Mouse (Mus musculus): ENCODE data around the gene Susd4. TPM values are rescaled to one million over a fixed set of nuclear protein-coding genes. Genes with fewer than 3 reads are reported as not detected.

Gene Susd4
- total and polyA plus RNA-seq, 2 experiments = 1.3 to 8.3 TPM

DNA sequence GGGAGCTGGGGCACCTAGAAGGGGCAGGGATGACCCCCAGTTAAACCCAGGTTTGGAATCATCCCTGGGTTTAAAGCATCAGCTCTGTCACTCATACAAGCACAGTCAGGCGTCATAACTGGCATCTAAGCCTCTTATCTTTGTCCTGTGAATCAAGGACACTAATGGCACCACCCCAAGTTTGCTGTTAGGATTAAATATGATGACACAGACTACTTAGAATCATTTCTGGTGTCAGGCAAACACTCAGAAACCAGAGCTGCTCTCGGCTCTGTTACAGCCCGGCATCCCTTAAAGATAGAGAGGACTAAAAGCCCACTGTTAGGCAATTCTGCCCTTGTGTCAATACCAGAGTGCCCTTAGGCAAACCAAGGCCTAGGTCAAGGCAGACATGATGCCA, 139.2 kb downstream of the Susd4 start:
- H3K4me1 ChIP-seq (ENCODE audit: control insufficient read depth, insufficient read depth, low read length) = no peaks in the 10 kb centered on the region
- H3K36me3 ChIP-seq (ENCODE audit: control insufficient read depth, insufficient read depth, low read length) = no peaks in the 10 kb centered on the region
- H3K4me3 ChIP-seq (ENCODE audit: insufficient read depth, low read depth, low read length) = no peak overlapping the region
- no peak for DNase-seq (ENCODE audit: extremely low read depth, low read depth, low spot score)
- WGBS = 29% methylated on average over 3 of the region's 3 CpGs
- no peak overlapping the region for H3K9ac ChIP-seq (ENCODE audit: low read depth, low read length)
- no peaks in the 10 kb centered on the region for H3K27me3 ChIP-seq (ENCODE audit: control insufficient read depth, insufficient read depth, low read length)
- no peak overlapping the region for H3K27ac ChIP-seq (replicated peaks; ENCODE audit: insufficient read depth, low read depth, low read length)
- H3K79me2 ChIP-seq (ENCODE audit: control insufficient read depth, insufficient read depth, low read length) = no peaks in the 10 kb centered on the region
- no peak for TF ChIP-seq CTCF (IDR thresholded peaks at IDR 0.05; ENCODE audit: low read depth, low read length)
- TF ChIP-seq POLR2A (IDR thresholded peaks at IDR 0.05; ENCODE audit: extremely low read depth, insufficient read depth, low read length) = no peak

DNA sequence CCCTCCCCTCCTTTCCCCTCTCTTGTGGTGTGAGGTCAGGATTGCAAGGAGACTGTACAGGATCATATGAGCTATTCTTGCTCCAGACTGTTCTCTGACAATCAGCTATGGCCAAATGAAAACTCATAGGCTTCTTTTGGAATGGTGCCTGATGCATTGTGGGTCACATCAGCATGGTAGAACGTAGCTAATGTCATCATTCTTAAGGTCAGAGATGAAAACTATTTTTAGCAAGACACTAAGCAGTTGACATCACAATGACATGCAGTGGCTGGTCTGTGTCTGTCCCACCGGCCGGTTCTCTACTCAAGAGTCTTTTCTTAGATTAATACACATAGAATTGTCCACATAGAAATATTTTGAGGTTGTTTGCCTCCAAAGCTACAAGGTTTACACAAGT, 142.0 kb downstream of the Susd4 start:
- no peak overlapping the region for H3K4me3 ChIP-seq (ENCODE audit: insufficient read depth, low read depth, low read length)
- no peak for TF ChIP-seq POLR2A (IDR thresholded peaks at IDR 0.05; ENCODE audit: extremely low read depth, insufficient read depth, low read length)
- no peaks in the 10 kb centered on the region for H3K79me2 ChIP-seq (ENCODE audit: control insufficient read depth, insufficient read depth, low read length)
- WGBS = 82% methylated on average over 3 of the region's 3 CpGs
- no peaks in the 10 kb centered on the region for H3K4me1 ChIP-seq (ENCODE audit: control insufficient read depth, insufficient read depth, low read length)
- H3K36me3 ChIP-seq (ENCODE audit: control insufficient read depth, insufficient read depth, low read length) = no peaks in the 10 kb centered on the region
- no peaks in the 10 kb centered on the region for H3K27me3 ChIP-seq (ENCODE audit: control insufficient read depth, insufficient read depth, low read length)
- no peak for DNase-seq (ENCODE audit: extremely low read depth, low read depth, low spot score)
- no peak overlapping the region for H3K9ac ChIP-seq (ENCODE audit: low read depth, low read length)
- H3K27ac ChIP-seq (replicated peaks; ENCODE audit: insufficient read depth, low read depth, low read length) = no peak overlapping the region

DNA sequence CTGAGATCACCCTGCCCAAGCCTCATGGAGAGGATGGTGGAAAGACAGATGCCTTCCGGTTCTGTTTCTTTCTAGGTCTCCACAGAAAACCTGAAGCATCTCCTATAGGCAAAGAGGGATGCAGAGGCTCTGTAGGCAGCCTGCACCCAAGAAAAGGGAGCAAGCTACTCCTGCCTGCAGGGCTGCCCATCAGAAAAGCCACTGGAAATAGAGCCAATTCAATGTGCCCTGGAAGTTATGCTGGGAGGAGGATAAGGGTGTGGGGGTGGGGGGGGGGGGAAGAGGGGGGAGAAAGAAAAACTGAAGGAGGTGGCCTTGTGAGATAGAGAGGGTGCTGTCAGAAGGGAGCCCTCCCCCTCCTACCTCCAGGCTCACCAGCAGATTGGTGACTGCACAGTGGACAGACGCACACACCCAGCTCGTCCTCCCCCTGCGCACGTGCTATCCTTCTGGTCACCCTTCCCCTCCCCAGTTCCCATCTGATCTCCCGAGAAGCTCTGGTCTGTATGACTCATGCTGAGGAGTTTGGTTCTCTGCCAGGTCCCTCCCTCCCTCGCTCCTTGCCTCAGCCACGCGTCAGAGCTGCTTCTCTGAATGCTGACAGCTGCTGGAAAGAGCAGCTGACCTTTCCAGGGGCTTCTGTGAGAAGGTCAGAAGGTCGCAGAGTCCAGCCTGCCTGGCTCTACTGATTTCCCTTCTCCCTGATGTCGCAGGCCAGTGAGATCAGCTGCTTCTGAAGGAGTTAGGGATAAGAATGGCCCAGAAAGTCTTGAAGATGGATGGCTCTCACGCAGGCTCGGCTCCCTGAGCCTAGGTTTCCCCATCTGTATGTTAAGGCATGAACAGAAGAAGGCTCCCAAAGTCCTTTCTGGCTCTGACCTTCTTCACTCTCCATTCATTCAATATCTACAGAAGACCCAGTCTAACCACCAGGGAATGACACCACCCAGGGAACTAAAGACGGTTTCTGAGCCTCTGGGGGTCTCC, 144.7 kb downstream of the Susd4 start:
- H3K36me3 ChIP-seq (ENCODE audit: control insufficient read depth, insufficient read depth, low read length) = no peaks in the 10 kb centered on the region
- DNase-seq (ENCODE audit: extremely low read depth, low read depth, low spot score) = peak; percentile 66
- no peak overlapping the region for H3K27ac ChIP-seq (replicated peaks; ENCODE audit: insufficient read depth, low read depth, low read length)
- H3K9ac ChIP-seq (ENCODE audit: low read depth, low read length) = no peak overlapping the region
- H3K79me2 ChIP-seq (ENCODE audit: control insufficient read depth, insufficient read depth, low read length) = no peaks in the 10 kb centered on the region
- WGBS = 33% methylated on average over 14 of the region's 14 CpGs
- H3K27me3 ChIP-seq (ENCODE audit: control insufficient read depth, insufficient read depth, low read length) = no peaks in the 10 kb centered on the region
- no peak overlapping the region for H3K4me3 ChIP-seq (ENCODE audit: insufficient read depth, low read depth, low read length)
- H3K4me1 ChIP-seq (ENCODE audit: control insufficient read depth, insufficient read depth, low read length) = no peaks in the 10 kb centered on the region
- TF ChIP-seq POLR2A (IDR thresholded peaks at IDR 0.05; ENCODE audit: extremely low read depth, insufficient read depth, low read length) (no peak), CTCF (IDR thresholded peaks at IDR 0.05; ENCODE audit: low read depth, low read length) (no peak)

GRCm38 (mm10) chr1:182909066-182909465, 145.4 kb downstream of the Susd4 start:
- H3K9ac ChIP-seq (ENCODE audit: low read depth, low read length) = no peak overlapping the region
- H3K4me1 ChIP-seq (ENCODE audit: control insufficient read depth, insufficient read depth, low read length) = no peaks in the 10 kb centered on the region
- no peaks in the 10 kb centered on the region for H3K79me2 ChIP-seq (ENCODE audit: control insufficient read depth, insufficient read depth, low read length)
- WGBS = 88% methylated on average over 3 of the region's 3 CpGs
- no peaks in the 10 kb centered on the region for H3K27me3 ChIP-seq (ENCODE audit: control insufficient read depth, insufficient read depth, low read length)
- no peak overlapping the region for H3K27ac ChIP-seq (replicated peaks; ENCODE audit: insufficient read depth, low read depth, low read length)
- no peak overlapping the region for H3K4me3 ChIP-seq (ENCODE audit: insufficient read depth, low read depth, low read length)
- TF ChIP-seq POLR2A (IDR thresholded peaks at IDR 0.05; ENCODE audit: extremely low read depth, insufficient read depth, low read length) = no peak
- TF ChIP-seq CTCF (IDR thresholded peaks at IDR 0.05; ENCODE audit: low read depth, low read length) = no peak
- no peak for DNase-seq (ENCODE audit: extremely low read depth, low read depth, low spot score)
- no peaks in the 10 kb centered on the region for H3K36me3 ChIP-seq (ENCODE audit: control insufficient read depth, insufficient read depth, low read length)

DNA sequence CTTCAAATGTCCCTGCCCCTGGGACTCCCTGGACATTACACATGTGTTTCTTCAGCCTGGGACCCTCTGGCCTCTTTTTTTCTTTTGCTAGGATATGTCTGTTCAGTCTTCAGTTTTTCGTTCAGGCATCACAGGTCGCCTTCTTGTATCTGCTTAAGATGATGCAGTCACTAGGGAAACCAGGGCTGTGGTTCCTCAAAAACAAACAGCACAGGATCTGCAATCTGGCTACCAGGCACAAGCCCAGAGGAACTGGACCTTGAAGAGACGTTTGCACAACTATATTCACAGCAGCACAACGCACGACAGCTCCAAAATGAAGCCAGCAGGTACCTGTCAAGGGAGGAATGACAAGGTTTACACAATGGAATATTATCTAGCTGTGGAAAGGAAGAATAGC, 145.9 kb downstream of the Susd4 start:
- H3K27ac ChIP-seq (replicated peaks; ENCODE audit: insufficient read depth, low read depth, low read length) = no peak overlapping the region
- no peak for DNase-seq (ENCODE audit: extremely low read depth, low read depth, low spot score)
- TF ChIP-seq POLR2A (IDR thresholded peaks at IDR 0.05; ENCODE audit: extremely low read depth, insufficient read depth, low read length) = no peak
- no peak for TF ChIP-seq CTCF (IDR thresholded peaks at IDR 0.05; ENCODE audit: low read depth, low read length)
- no peaks in the 10 kb centered on the region for H3K27me3 ChIP-seq (ENCODE audit: control insufficient read depth, insufficient read depth, low read length)
- 74% methylated on average over 5 of the region's 5 CpGs for WGBS
- H3K4me1 ChIP-seq (ENCODE audit: control insufficient read depth, insufficient read depth, low read length) = peaks cover 5% of the 10 kb centered on the region; the same call in 1 of the 2 replicates
- H3K4me3 ChIP-seq (ENCODE audit: insufficient read depth, low read depth, low read length) = no peak overlapping the region
- no peaks in the 10 kb centered on the region for H3K79me2 ChIP-seq (ENCODE audit: control insufficient read depth, insufficient read depth, low read length)
- no peaks in the 10 kb centered on the region for H3K36me3 ChIP-seq (ENCODE audit: control insufficient read depth, insufficient read depth, low read length)
- no peak overlapping the region for H3K9ac ChIP-seq (ENCODE audit: low read depth, low read length)

GRCm38 (mm10) chr1:182912591-182912990, 148.9 kb downstream of the Susd4 start:
- no peaks in the 10 kb centered on the region for H3K36me3 ChIP-seq (ENCODE audit: control insufficient read depth, insufficient read depth, low read length)
- H3K27me3 ChIP-seq (ENCODE audit: control insufficient read depth, insufficient read depth, low read length) = no peaks in the 10 kb centered on the region
- no peak for DNase-seq (ENCODE audit: extremely low read depth, low read depth, low spot score)
- peaks cover 11% of the 10 kb centered on the region; the same call in 1 of the 2 replicates for H3K4me1 ChIP-seq (ENCODE audit: control insufficient read depth, insufficient read depth, low read length)
- no peak overlapping the region for H3K27ac ChIP-seq (replicated peaks; ENCODE audit: insufficient read depth, low read depth, low read length)
- WGBS = 95% methylated on average over 2 of the region's 2 CpGs
- H3K9ac ChIP-seq (ENCODE audit: low read depth, low read length) = no peak overlapping the region
- no peak overlapping the region for H3K4me3 ChIP-seq (ENCODE audit: insufficient read depth, low read depth, low read length)
- TF ChIP-seq POLR2A (IDR thresholded peaks at IDR 0.05; ENCODE audit: extremely low read depth, insufficient read depth, low read length) (no peak), CTCF (IDR thresholded peaks at IDR 0.05; ENCODE audit: low read depth, low read length) (no peak)
- H3K79me2 ChIP-seq (ENCODE audit: control insufficient read depth, insufficient read depth, low read length) = no peaks in the 10 kb centered on the region
